Mouse (Mus musculus) colon, adult 2 months (tissue): ENCODE data around the gene Flt4. TPM values are rescaled to one million over a fixed set of nuclear protein-coding genes. Genes with fewer than 3 reads are reported as not detected.

Experiments
- polyA plus RNA-seq: library from polyadenylated mRNA; depleted of rRNA; stranded (reverse); fragments of >200 nt; gene quantifications from 2 replicates; pipeline ENCODE4 v1.2.3, GENCODE M21; 2012; rRNA removed

Gene Flt4
- polyA plus RNA-seq = 7.7 and 9.2 TPM in 2 replicates

GRCm38 (mm10) chr11:49608938-49609867, at the start of gene Flt4:
TSS of gene Flt4 (plus strand) at chr11:49609263.

GRCm38 (mm10) chr11:49663310-49663709, 54.2 kb downstream of the Flt4 start, which contains the start of gene Scgb3a1:
TSS of gene Scgb3a1 (plus strand) at chr11:49663610.

Other genes starting within 250 kb of the Flt4 start
- not detected in 2 replicates for gene Olfr1389, start 186.2 kb upstream of the Flt4 start, polyA plus RNA-seq
- gene Olfr1388, start 172.6 kb upstream of the Flt4 start, polyA plus RNA-seq = 0.10 and 0.26 TPM in 2 replicates
- not detected in 2 replicates for gene Olfr1387, start 153.9 kb upstream of the Flt4 start, polyA plus RNA-seq
- not detected in 2 replicates for gene Olfr1386, start 144.2 kb upstream of the Flt4 start, polyA plus RNA-seq
- gene Olfr1385, start 120.2 kb upstream of the Flt4 start, polyA plus RNA-seq = not detected in 2 replicates
- gene Olfr1384, start 102.5 kb upstream of the Flt4 start, polyA plus RNA-seq = not detected in 2 replicates
- gene Olfr1383, start 89.6 kb upstream of the Flt4 start, polyA plus RNA-seq = not detected in 2 replicates
- gene Olfr1382, start 81.0 kb upstream of the Flt4 start, polyA plus RNA-seq = not detected in 2 replicates
- gene Olfr1381, start 65.8 kb upstream of the Flt4 start, polyA plus RNA-seq = not detected in 2 replicates
- not detected in 2 replicates for gene Olfr1380, start 52.4 kb upstream of the Flt4 start, polyA plus RNA-seq
- 0.73 and 0.74 TPM in 2 replicates for gene Scgb3a1, start 54.3 kb downstream of the Flt4 start, polyA plus RNA-seq
- 6.1 and 6.7 TPM in 2 replicates for gene Cnot6, start 103.5 kb downstream of the Flt4 start, polyA plus RNA-seq
- gene Gfpt2, start 184.9 kb downstream of the Flt4 start, polyA plus RNA-seq = 2.6 and 3.1 TPM in 2 replicates
- gene Mapk9, start 237.5 kb downstream of the Flt4 start, polyA plus RNA-seq = 12.5 and 14.3 TPM in 2 replicates